Mouse (Mus musculus): Measurements from ENCODE around the gene Hoxd13.

Hoxd13 gene

GRCm38 (mm10) chr2:74708676-74709075 lies 40.6 kb downstream of the Hoxd13 start:
- DNase-seq (ENCODE audit: low spot score) = no peak

- DNase-seq (ENCODE audit: low spot score) = no peak
Observed at GRCm38 (mm10) chr2:74709465-74710419, 41.6 kb downstream of the Hoxd13 start.

- no peak for DNase-seq (ENCODE audit: low spot score)
Observed at GRCm38 (mm10) chr2:74710929-74711543, 42.9 kb downstream of the Hoxd13 start.

GRCm38 (mm10) chr2:74711721-74712621 lies 43.9 kb downstream of the Hoxd13 start, which contains the start of the genes Hoxd3 and Hoxd4:
Gene Hoxd3 (plus strand): TSS chr2:74711927.
Gene Hoxd4 (plus strand): TSS chr2:74711929.
- no peak for DNase-seq (ENCODE audit: low spot score)

- no peak for DNase-seq (ENCODE audit: low spot score)
Observed at GRCm38 (mm10) chr2:74713239-74714150, 45.4 kb downstream of the Hoxd13 start.

- DNase-seq (ENCODE audit: low spot score) = no peak
Observed at GRCm38 (mm10) chr2:74714156-74714789, 46.2 kb downstream of the Hoxd13 start.

GRCm38 (mm10) chr2:74714881-74715280 lies 46.8 kb downstream of the Hoxd13 start:
- DNase-seq (ENCODE audit: low spot score) = no peak

- peak; percentile 44 for DNase-seq (ENCODE audit: low spot score)
Observed at GRCm38 (mm10) chr2:74715504-74716241, 47.6 kb downstream of the Hoxd13 start.

- DNase-seq (ENCODE audit: low spot score) = no peak
Observed at GRCm38 (mm10) chr2:74720384-74720783, 52.3 kb downstream of the Hoxd13 start.

GRCm38 (mm10) chr2:74720955-74721491 lies 52.9 kb downstream of the Hoxd13 start:
- DNase-seq (ENCODE audit: low spot score) = no peak

Measured in left cerebral cortex, adult 11 months (tissue).